Mouse (Mus musculus) myocyte (in vitro differentiated cells): ENCODE data around the gene Fam173a.

Experiments
- E2F4 ChIP-seq: IDR thresholded peaks from one replicate; pipeline ENCODE4 v1.6.1; 2011; ENCODE audit warnings: mild to moderate bottlenecking, control low read depth, moderate library complexity; ENCODE audit not compliant: insufficient read depth
- MAX ChIP-seq: IDR thresholded peaks from one replicate; pipeline ENCODE4 v1.6.1; 2011; ENCODE audit warnings: low read depth, mild to moderate bottlenecking, control low read depth
- MYOD1 ChIP-seq, 3 experiments: IDR thresholded peaks; one replicate each; pipeline ENCODE4 v1.6.1; 2011; ENCODE audit warnings: control low read depth in 2 of 3, low read depth in 2 of 3, mild to moderate bottlenecking in 2 of 3, moderate library complexity in 1 of 3; ENCODE audit not compliant: insufficient read length in 2 of 3, control insufficient read depth in 1 of 3
- POLR2A ChIP-seq: IDR thresholded peaks from one replicate; pipeline ENCODE4 v1.6.1; 2011; ENCODE audit warnings: low read depth, mild to moderate bottlenecking, control low read depth, moderate library complexity; ENCODE audit not compliant: insufficient read length
- REST ChIP-seq: IDR thresholded peaks from one replicate; pipeline ENCODE4 v1.6.1; 2011; ENCODE audit warnings: mild to moderate bottlenecking, control low read depth, moderate library complexity; ENCODE audit not compliant: insufficient read depth, insufficient read length
- SRF ChIP-seq: IDR thresholded peaks from one replicate; pipeline ENCODE4 v1.6.1; 2011; ENCODE audit warnings: low read depth; ENCODE audit not compliant: control insufficient read depth, insufficient read length
- USF1 ChIP-seq: IDR thresholded peaks from one replicate; pipeline ENCODE4 v1.6.1; 2011; ENCODE audit warnings: low read depth, mild to moderate bottlenecking, control low read depth, moderate library complexity

GRCm38 (mm10) chr17:25818851-25819780, 26.4 kb upstream of the Fam173a start:
- no peak for TF ChIP-seq POLR2A
- no peak for TF ChIP-seq E2F4
- no peak for TF ChIP-seq MAX
- TF ChIP-seq USF1 = no peak
- TF ChIP-seq REST = no peak
- peak in 1 of 3 experiments; percentile 26 for TF ChIP-seq MYOD1 (IDR thresholded peaks at IDR 0.05; ENCODE audit: control insufficient read depth in 1 of 3, insufficient read length in 2 of 3, low read depth in 2 of 3)
- no peak for TF ChIP-seq SRF
